Mouse (Mus musculus): ENCODE measurements around the gene Bola3. TPM values are rescaled to one million over a fixed set of nuclear protein-coding genes. Genes with fewer than 3 reads are reported as not detected.

Gene Bola3
- polyA plus RNA-seq, 1 experiment from 2014 or later: 216 TPM

DNA sequence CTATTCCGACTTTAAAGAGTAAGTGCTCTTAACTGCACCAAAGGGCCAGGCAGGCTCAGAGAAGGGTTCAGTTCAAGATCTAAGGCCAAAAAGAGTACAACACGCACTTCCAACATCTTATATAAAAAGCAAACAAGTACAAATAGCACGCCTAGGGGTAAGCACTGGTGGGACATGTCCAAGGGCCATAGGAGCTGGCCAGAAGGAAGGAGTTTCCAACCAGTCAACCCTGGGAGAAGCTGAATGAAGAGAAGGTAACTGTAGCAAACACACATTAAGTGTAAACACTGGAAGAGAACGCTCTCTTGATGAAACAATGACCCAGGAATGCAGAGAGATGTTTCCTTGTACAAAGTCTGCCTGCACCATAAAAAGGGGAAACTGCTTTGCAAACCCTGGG lies 45.2 kb downstream of the Bola3 start:
- no peak for DNase-seq (ENCODE audit: low spot score)

DNA sequence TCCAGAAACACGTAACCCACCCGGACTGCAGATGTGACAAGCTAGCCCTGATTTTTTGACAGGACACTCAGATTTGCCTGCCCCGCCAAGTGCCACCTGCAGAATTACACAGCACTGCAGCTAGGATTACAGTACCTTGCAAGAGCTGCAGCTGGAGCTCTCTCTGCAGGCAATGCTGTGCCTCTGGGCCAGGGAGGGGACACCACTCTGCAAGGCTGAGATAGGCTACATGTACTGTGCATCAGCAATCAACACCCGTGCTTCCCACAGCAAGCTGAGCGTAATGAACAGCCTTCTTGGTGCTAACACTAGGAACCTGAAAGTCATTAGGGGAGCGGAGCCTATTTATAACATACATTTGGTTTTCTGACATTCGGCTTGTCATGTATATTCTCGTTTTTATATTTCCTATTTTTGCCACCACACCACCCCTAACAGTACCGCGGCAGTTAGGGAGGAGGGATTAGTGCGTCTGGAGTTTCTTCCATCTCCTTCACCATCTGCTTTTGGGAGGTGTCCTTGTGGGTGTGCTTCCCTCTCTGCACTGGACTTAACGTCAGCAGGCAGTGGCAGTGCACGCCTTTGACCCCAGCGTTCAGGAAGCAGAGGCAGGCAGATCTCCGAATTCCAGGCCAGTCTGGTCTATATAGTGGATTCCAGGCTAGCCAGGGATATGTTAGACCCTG lies 46.7 kb downstream of the Bola3 start:
- no peak for DNase-seq (ENCODE audit: low spot score)

DNA sequence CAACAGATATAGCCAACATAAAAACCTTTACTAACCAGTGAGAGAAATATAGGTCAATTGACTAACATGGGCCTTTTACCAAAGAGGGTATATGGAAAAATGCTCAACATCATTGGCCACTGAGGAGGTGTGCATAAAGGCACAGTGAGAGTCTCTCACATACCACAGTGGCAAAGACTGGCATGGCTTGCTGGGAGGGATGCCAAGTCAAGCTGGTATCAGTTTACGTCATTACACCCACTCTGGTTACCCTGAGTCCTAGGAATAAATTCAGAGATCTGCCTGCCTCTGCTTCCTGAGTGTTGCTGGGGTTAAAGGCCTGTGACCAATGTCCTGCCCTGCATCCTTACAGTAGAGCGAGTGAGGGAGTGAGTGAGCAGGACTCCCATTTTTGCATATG lies 47.8 kb downstream of the Bola3 start:
- no peak for DNase-seq (ENCODE audit: low spot score)

DNA sequence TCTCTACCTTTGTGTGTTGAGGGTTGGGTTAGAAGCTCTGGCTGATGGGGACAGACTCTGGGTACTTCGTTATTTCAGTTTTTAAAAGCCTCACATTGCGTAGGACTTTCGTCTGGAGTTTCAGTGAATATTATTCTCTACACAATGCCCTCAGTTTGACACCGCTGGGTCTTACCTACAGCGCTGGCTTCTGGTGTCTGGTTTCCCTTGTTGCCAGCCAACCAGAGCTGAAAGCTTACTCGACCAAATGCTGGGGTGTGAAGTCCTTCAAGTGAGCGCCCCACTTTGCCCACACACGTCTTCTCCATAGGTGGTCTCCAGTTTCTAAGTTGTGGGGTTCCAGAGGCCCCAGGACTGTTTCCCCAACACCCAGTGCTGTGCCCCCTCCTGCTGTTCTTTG lies 48.8 kb downstream of the Bola3 start:
- no peak for DNase-seq (ENCODE audit: low spot score)

DNA sequence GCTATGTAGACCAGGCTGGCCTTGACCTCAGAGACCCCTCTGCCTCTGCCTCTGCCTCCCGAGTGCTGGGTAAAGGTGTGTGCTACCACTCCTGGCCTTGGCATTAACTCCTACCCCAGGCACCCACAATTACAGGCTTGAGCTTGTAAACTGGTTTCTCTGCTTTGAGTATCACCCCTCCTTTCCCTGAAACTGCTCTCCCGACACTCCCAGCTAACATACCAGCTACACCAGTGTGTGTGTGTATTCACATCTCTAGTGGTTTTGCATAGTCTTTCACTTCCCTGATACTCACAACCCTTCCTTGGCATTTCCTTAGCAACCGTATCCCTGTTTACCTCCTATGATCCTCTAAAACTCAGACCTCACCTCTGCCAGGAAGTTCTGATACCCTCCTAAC lies 50.8 kb downstream of the Bola3 start:
- no peak for DNase-seq (ENCODE audit: low spot score)

DNA sequence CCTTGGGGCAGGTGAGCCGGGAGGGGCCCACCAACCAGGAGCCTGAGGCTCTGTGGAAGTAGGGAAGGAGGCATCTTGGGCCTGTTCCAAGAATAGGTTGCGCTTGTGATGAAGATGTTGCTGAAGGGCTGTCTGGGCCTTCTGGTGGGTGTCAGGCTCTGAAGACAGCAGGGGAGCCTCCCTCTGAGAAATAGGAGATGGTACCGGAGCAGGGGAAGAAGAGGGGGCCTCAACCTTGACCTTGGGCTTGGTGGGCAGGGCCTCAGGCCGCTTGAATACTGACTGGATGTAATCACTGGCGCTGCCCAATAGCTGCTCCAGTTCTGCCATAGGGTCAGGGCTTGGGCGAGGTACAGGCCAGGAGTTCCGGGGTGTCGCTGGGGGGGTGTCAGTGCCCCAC lies 54.5 kb downstream of the Bola3 start:
- DNase-seq (ENCODE audit: low spot score): no peak

DNA sequence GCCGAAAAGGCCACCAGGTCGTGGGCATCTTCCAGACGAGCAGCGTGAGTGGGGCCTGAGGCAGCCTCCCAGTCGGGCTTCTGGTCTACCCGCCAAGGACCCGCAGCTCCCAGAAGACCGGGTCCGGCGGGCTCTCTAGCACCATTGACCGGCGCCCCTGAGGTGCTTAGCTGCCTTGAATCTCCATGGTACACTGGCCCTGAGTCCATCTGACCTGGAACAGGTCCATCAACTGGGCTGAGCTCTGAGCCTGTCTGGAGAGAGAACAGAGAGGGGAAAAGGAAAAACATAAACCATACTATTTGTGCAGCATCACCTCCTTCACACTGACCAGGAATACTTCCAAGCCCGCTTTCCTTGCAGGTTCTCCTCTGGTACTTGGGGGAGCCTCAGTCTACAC lies 55.6 kb downstream of the Bola3 start:
- no peak for DNase-seq (ENCODE audit: low spot score)

DNA sequence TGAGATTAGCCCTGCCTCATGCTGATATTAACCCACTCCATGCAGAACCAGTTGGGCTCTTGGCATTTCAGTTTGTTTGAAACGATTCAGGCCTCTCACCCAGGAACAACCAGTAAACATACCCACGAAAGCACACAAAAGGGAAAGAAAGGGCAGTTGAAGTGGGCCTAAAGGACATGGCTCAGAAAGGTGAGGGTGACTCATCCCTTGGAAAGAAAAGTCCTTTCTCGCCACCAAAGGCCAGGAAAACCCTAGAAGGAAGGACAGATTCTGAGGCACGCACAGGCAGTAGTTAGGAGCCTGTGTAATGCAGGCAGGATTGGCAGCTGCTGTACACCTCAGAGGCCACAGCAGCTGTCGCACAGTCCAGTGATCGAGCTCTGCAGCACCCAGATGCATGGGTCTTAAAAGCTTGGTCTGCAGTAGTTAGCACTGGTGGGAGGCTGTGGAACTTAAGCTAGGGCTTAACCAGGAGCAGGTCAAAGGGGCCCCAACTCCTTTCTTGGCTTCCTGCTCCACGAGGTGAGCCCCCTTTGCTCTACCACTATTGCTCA lies 56.6 kb downstream of the Bola3 start:
- DNase-seq (ENCODE audit: low spot score): no peak

DNA sequence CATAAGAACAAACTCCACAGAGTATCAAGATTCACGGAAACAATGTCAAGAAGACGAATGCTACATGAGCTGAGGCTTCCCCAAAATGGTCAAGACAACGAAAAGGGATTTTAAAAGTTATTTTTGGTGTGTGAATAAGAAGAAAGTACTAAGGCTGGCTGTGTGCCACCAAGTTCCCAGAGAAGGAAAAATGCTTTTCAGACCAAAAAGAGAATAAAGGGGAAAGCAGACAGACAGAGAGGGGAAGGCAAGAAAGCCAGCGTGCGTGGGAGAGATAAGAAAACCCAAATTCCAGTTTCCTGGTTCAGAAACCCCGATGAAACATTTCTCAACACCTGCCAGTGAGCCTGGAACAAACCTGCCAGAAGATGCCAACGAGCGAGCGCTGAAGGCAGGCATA lies 59.6 kb downstream of the Bola3 start:
- no peak for DNase-seq (ENCODE audit: low spot score)

Small RNAs within 50 kb of the gene (microRNA-seq; reads per million reads assigned to microRNA genes)
- gene Mir6374 (ENCODE audit: borderline number of aligned reads): not detected

Other genes starting within 250 kb of the Bola3 start
- 2.4 and 2.8 TPM in 2 replicates for gene Ccdc142, start 247.5 kb upstream of the Bola3 start, polyA plus RNA-seq (2015; fragmentation: Nextera tagmentation; extraction: Ambion mirVana)
- 2.4 and 2.7 TPM in 2 replicates for gene Gm42688, start 247.5 kb upstream of the Bola3 start, polyA plus RNA-seq (2015; fragmentation: Nextera tagmentation; extraction: Ambion mirVana)
- 101 and 107 TPM in 2 replicates for gene Mrpl53, start 240.1 kb upstream of the Bola3 start, polyA plus RNA-seq (2015; fragmentation: Nextera tagmentation; extraction: Ambion mirVana)
- 39.9 and 42.0 TPM in 2 replicates for gene Mogs, start 233.7 kb upstream of the Bola3 start, polyA plus RNA-seq (2015; fragmentation: Nextera tagmentation; extraction: Ambion mirVana)
- gene Wbp1, start 227.6 kb upstream of the Bola3 start, polyA plus RNA-seq (2015; fragmentation: Nextera tagmentation; extraction: Ambion mirVana): 69.7 and 71.1 TPM in 2 replicates
- gene Ino80b, start 223.7 kb upstream of the Bola3 start, polyA plus RNA-seq (2015; fragmentation: Nextera tagmentation; extraction: Ambion mirVana): 17.7 and 17.9 TPM in 2 replicates
- gene Rtkn, start 213.7 kb upstream of the Bola3 start, polyA plus RNA-seq (2015; fragmentation: Nextera tagmentation; extraction: Ambion mirVana): 29.1 and 30.9 TPM in 2 replicates
- 0.67 and 0.95 TPM in 2 replicates for gene Wdr54, start 192.8 kb upstream of the Bola3 start, polyA plus RNA-seq (2015; fragmentation: Nextera tagmentation; extraction: Ambion mirVana)
- 0.21 and 0.44 TPM in 2 replicates for gene 1700003E16Rik, start 192.7 kb upstream of the Bola3 start, polyA plus RNA-seq (2015; fragmentation: Nextera tagmentation; extraction: Ambion mirVana)
- gene Dctn1, start 183.2 kb upstream of the Bola3 start, polyA plus RNA-seq (2015; fragmentation: Nextera tagmentation; extraction: Ambion mirVana): 62.8 and 64.5 TPM in 2 replicates
- gene Slc4a5, start 129.3 kb upstream of the Bola3 start, polyA plus RNA-seq (2015; fragmentation: Nextera tagmentation; extraction: Ambion mirVana): 0.07 and 0.17 TPM in 2 replicates
- gene Mthfd2, start 23.2 kb upstream of the Bola3 start, polyA plus RNA-seq (2015; fragmentation: Nextera tagmentation; extraction: Ambion mirVana): 40.7 and 48.6 TPM in 2 replicates
- gene Mob1a, start 23.1 kb upstream of the Bola3 start, polyA plus RNA-seq (2015; fragmentation: Nextera tagmentation; extraction: Ambion mirVana): 71.5 and 73.4 TPM in 2 replicates
- 19.7 and 24.1 TPM in 2 replicates for gene Tet3, start 109.9 kb downstream of the Bola3 start, polyA plus RNA-seq (2015; fragmentation: Nextera tagmentation; extraction: Ambion mirVana)
- 71.6 and 81.6 TPM in 2 replicates for gene Dguok, start 157.8 kb downstream of the Bola3 start, polyA plus RNA-seq (2015; fragmentation: Nextera tagmentation; extraction: Ambion mirVana)
- gene Actg2, start 187.1 kb downstream of the Bola3 start, polyA plus RNA-seq (2015; fragmentation: Nextera tagmentation; extraction: Ambion mirVana): 1.6 and 2.1 TPM in 2 replicates
- 29.6 and 30.0 TPM in 2 replicates for gene Stambp, start 223.6 kb downstream of the Bola3 start, polyA plus RNA-seq (2015; fragmentation: Nextera tagmentation; extraction: Ambion mirVana)